Mouse (Mus musculus) heart, adult 10 weeks (tissue): ENCODE data around the gene Kif9. TPM values are rescaled to one million over a fixed set of nuclear protein-coding genes. Genes with fewer than 3 reads are reported as not detected.

Experiments
- polyA plus RNA-seq: library from polyadenylated mRNA; stranded (reverse); fragments of 350-450 nt; fragmentation: Illumina TruSeq; extraction: RNeasy Lipid Tissue Mini Kit (QIAGEN cat#74804); gene quantifications from one replicate; pipeline ENCODE4 v1.2.3, GENCODE M21; 2014; ENCODE audit warnings: low read depth, low replicate concordance

Gene Kif9
- 0.26 TPM for polyA plus RNA-seq

GRCm38 (mm10) chr9:110476124-110477091 lies at the start of gene Kif9, which contains the start of gene Klhl18:
TSS of gene Kif9 (plus strand) at chr9:110476958.
TSS of gene Klhl18 (minus strand) at chr9:110476694.

GRCm38 (mm10) chr9:110532538-110533291 lies 56.0 kb downstream of the Kif9 start, which contains the start of gene Setd2:
TSS of gene Setd2 (plus strand) at chr9:110532597.

Other genes starting within 250 kb of the Kif9 start
- gene Cspg5, start 233.2 kb upstream of the Kif9 start, polyA plus RNA-seq: 0.10 TPM
- gene Elp6, start 171.8 kb upstream of the Kif9 start, polyA plus RNA-seq: 3.3 TPM
- 18.4 TPM for gene Scap, start 143.7 kb upstream of the Kif9 start, polyA plus RNA-seq
- 14.3 TPM for gene Ptpn23, start 68.7 kb upstream of the Kif9 start, polyA plus RNA-seq
- gene Ngp, start 57.2 kb upstream of the Kif9 start, polyA plus RNA-seq: not detected
- 11.0 TPM for gene Klhl18, start 264 bp upstream of the Kif9 start, polyA plus RNA-seq
- 29.5 TPM for gene Setd2, start 55.6 kb downstream of the Kif9 start, polyA plus RNA-seq
- 2.3 TPM for gene Nradd, start 147.5 kb downstream of the Kif9 start, polyA plus RNA-seq
- 9.7 TPM for gene Nbeal2, start 177.2 kb downstream of the Kif9 start, polyA plus RNA-seq
- gene Ccdc12, start 179.5 kb downstream of the Kif9 start, polyA plus RNA-seq: 89.4 TPM